Mouse (Mus musculus) neural tube, embryonic 13.5 days (tissue): Measurements from ENCODE around the gene Thbs1. TPM values are rescaled to one million over a fixed set of nuclear protein-coding genes. Genes with fewer than 3 reads are reported as not detected.

Experiments used
- ATAC-seq: fragments of 200-750 bp; cut with Nextera tagmentation; 2 replicates; pipeline ENCODE4 v1.8.0; 2017; ENCODE audit warnings: low read depth, mild to moderate bottlenecking, moderate TSS enrichment, moderate library complexity
- H3K27ac ChIP-seq: fragments of 300-500 bp; sonication (generic); replicated peaks from 2 replicates; pipeline ENCODE4 v1.5.1; 2015; ENCODE audit warnings: moderate library complexity, mild to moderate bottlenecking, inconsistent platforms
- H3K27me3 ChIP-seq: fragments of 300-500 bp; sonication (generic); 2 replicates; pipeline ENCODE4 v1.6.1; 2015; ENCODE audit warnings: mild to moderate bottlenecking, inconsistent platforms
- H3K36me3 ChIP-seq: fragments of 300-500 bp; sonication (generic); 2 replicates; pipeline ENCODE4 v1.6.1; 2015; ENCODE audit warnings: mild to moderate bottlenecking, inconsistent platforms
- H3K4me1 ChIP-seq: fragments of 300-500 bp; sonication (generic); replicated peaks from 2 replicates; pipeline ENCODE4 v1.6.1; 2015; ENCODE audit warnings: inconsistent platforms
- H3K4me2 ChIP-seq: fragments of 300-500 bp; sonication (generic); 2 replicates; pipeline ENCODE4 v1.6.1; 2015; ENCODE audit warnings: inconsistent platforms, mild to moderate bottlenecking, moderate library complexity
- H3K4me3 ChIP-seq: fragments of 300-500 bp; sonication (generic); 2 replicates; pipeline ENCODE4 v1.5.1; 2015; ENCODE audit warnings: mild to moderate bottlenecking, inconsistent platforms
- H3K9ac ChIP-seq: fragments of 300-500 bp; sonication (generic); 2 replicates; pipeline ENCODE4 v1.6.1; 2015; ENCODE audit warnings: moderate library complexity, mild to moderate bottlenecking, inconsistent platforms
- H3K9me3 ChIP-seq: fragments of 300-500 bp; sonication (generic); 2 replicates; pipeline ENCODE4 v1.6.1; 2016; ENCODE audit warnings: inconsistent platforms
- WGBS: fragments of 180-500 bp; shearing (Covaris S2); methylation state at CpG from one replicate; pipeline ENCODE4 v1.1.7; 2015; 5-methylcytosine and 5-hydroxymethylcytosine counted together
- polyA plus RNA-seq: library from polyadenylated mRNA; unstranded; fragments of >200 nt; fragmentation: Nextera tagmentation; extraction: Ambion mirVana; gene quantifications from 2 replicates; pipeline ENCODE4 v1.2.1, GENCODE M21; 2015

Gene Thbs1
- polyA plus RNA-seq, 1 experiment from 2014 or later, result 6.6 TPM

- no peak for ATAC-seq
- no peaks in the 10 kb centered on the region for H3K36me3 ChIP-seq
- H3K9me3 ChIP-seq, result no peaks in the 10 kb centered on the region
- H3K4me2 ChIP-seq, result no peak overlapping the region
- H3K4me1 ChIP-seq, result peaks cover 10% of the 10 kb centered on the region
- no peaks in the 10 kb centered on the region for H3K27me3 ChIP-seq
- H3K4me3 ChIP-seq, result no peak overlapping the region
- 73% methylated on average over 2 of the region's 2 CpGs for WGBS
- no peak overlapping the region for H3K9ac ChIP-seq
- no peak overlapping the region for H3K27ac ChIP-seq
Measured at GRCm38 (mm10) chr2:118160991-118161390, 49.3 kb downstream of the Thbs1 start.

- H3K9ac ChIP-seq, result no peak overlapping the region
- peaks cover 10% of the 10 kb centered on the region for H3K4me1 ChIP-seq
- H3K36me3 ChIP-seq, result no peaks in the 10 kb centered on the region
- ATAC-seq, result no peak
- no peaks in the 10 kb centered on the region for H3K27me3 ChIP-seq
- no peak overlapping the region for H3K4me3 ChIP-seq
- H3K4me2 ChIP-seq, result no peak overlapping the region
- H3K9me3 ChIP-seq, result no peaks in the 10 kb centered on the region
- no peak overlapping the region for H3K27ac ChIP-seq
- WGBS, result 55% methylated on average over 5 of the region's 5 CpGs
Measured at GRCm38 (mm10) chr2:118162486-118162885, 50.8 kb downstream of the Thbs1 start.

- WGBS, result 86% methylated on average over 6 of the region's 6 CpGs
- Histone ChIP-seq H3K9me3 (no peaks in the 10 kb centered on the region), H3K4me3 (no peak overlapping the region), H3K27ac (no peak overlapping the region), H3K36me3 (no peaks in the 10 kb centered on the region), H3K4me2 (no peak overlapping the region), H3K9ac (no peak overlapping the region), H3K27me3 (no peaks in the 10 kb centered on the region), H3K4me1 (peaks cover 10% of the 10 kb centered on the region)
- ATAC-seq, result no peak
Measured at GRCm38 (mm10) chr2:118164137-118164536, 52.5 kb downstream of the Thbs1 start.

GRCm38 (mm10) chr2:118165691-118166090 lies 54.0 kb downstream of the Thbs1 start:
- no peaks in the 10 kb centered on the region for H3K36me3 ChIP-seq
- H3K4me2 ChIP-seq, result no peak overlapping the region
- 87% methylated on average over 2 of the region's 2 CpGs for WGBS
- H3K27me3 ChIP-seq, result no peaks in the 10 kb centered on the region
- no peak overlapping the region for H3K27ac ChIP-seq
- H3K9ac ChIP-seq, result no peak overlapping the region
- no peak for ATAC-seq
- H3K4me1 ChIP-seq, result peaks cover 4% of the 10 kb centered on the region
- H3K4me3 ChIP-seq, result no peak overlapping the region
- 0 out of 2 replicates have a peak, but pooled peaks cover 3% of the 10 kb centered on the region for H3K9me3 ChIP-seq

GRCm38 (mm10) chr2:118167731-118168130 lies 56.1 kb downstream of the Thbs1 start:
- Histone ChIP-seq H3K9ac (no peak overlapping the region), H3K4me3 (no peak overlapping the region), H3K9me3 (0 out of 2 replicates have a peak, but pooled peaks cover 3% of the 10 kb centered on the region), H3K27ac (no peak overlapping the region), H3K4me1 (no peaks in the 10 kb centered on the region), H3K27me3 (no peaks in the 10 kb centered on the region), H3K36me3 (no peaks in the 10 kb centered on the region), H3K4me2 (no peak overlapping the region)
- 65% methylated on average over 4 of the region's 4 CpGs for WGBS
- no peak for ATAC-seq

- no peaks in the 10 kb centered on the region for H3K27me3 ChIP-seq
- H3K9ac ChIP-seq, result no peak overlapping the region
- ATAC-seq, result no peak
- WGBS, result 86% methylated on average over 1 of the region's 1 CpGs
- H3K27ac ChIP-seq, result no peak overlapping the region
- H3K9me3 ChIP-seq, result 0 out of 2 replicates have a peak, but pooled peaks cover 3% of the 10 kb centered on the region
- no peak overlapping the region for H3K4me2 ChIP-seq
- no peaks in the 10 kb centered on the region for H3K36me3 ChIP-seq
- no peak overlapping the region for H3K4me3 ChIP-seq
- H3K4me1 ChIP-seq, result no peaks in the 10 kb centered on the region
Measured at GRCm38 (mm10) chr2:118168225-118168624, 56.5 kb downstream of the Thbs1 start.

GRCm38 (mm10) chr2:118174558-118175383 lies 63.1 kb downstream of the Thbs1 start:
- Histone ChIP-seq H3K36me3 (no peaks in the 10 kb centered on the region), H3K27me3 (no peaks in the 10 kb centered on the region), H3K4me2 (no peak overlapping the region), H3K9me3 (0 out of 2 replicates have a peak, but pooled peaks cover 3% of the 10 kb centered on the region), H3K4me1 (0 out of 2 replicates have a peak, but pooled peaks cover 3% of the 10 kb centered on the region), H3K9ac (no peak overlapping the region), H3K4me3 (no peak overlapping the region), H3K27ac (no peak overlapping the region)
- ATAC-seq, result no peak
- WGBS, result 91% methylated on average over 10 of the region's 10 CpGs

Other genes with a start within 250 kb of the Thbs1 start
- 2.0 and 2.7 TPM in 2 replicates for gene Fsip1, start 145.1 kb downstream of the Thbs1 start, polyA plus RNA-seq